9 mouse cellular contexts compared by ENCODE assay signal in genomic region chr6:128764598-128764997, GRCm38 (mm10). TPM values are rescaled to one million over a fixed set of nuclear protein-coding genes. Genes with fewer than 3 reads are reported as not detected.
A peak's percentile ranks its signal among the peaks of the same experiment; 100 is the strongest.
DNase-seq lines count a peak whose midpoint lies in the region; ATAC-seq and TF ChIP-seq lines count a peak whose summit lies in the region.
"Had no signal": no experiment of that assay in that cellular context is flagged by ENCODE, and none has a peak within 500 bp of the region (broad histone marks: within the 10 kb centered on the region; RNA-seq: fewer than 3 reads in every experiment).

No protein-coding gene starts in this region.

- ATAC-seq in kidney, embryonic 15.5 days (replicated peaks; ENCODE audit: low FRiP score): no peak
- ATAC-seq in hindbrain, embryonic 13.5 days (ENCODE audit: low FRiP score): no peak
- no peak for ATAC-seq in midbrain, embryonic 13.5 days

- H3K36me3 ChIP-seq in kidney, embryonic 15.5 days: no peaks in the 10 kb centered on the region
- H3K36me3 ChIP-seq in hindbrain, embryonic 13.5 days: no peaks in the 10 kb centered on the region
- H3K36me3 ChIP-seq in midbrain, embryonic 13.5 days: no peaks in the 10 kb centered on the region
- H3K36me3 ChIP-seq in kidney, adult 2 months (ENCODE audit: control insufficient read depth, insufficient read depth, low read length): no peaks in the 10 kb centered on the region

- 24% methylated on average over 5 of the region's 5 CpGs for WGBS in kidney, embryonic 15.5 days
- WGBS in hindbrain, embryonic 13.5 days: 18% methylated on average over 5 of the region's 5 CpGs
- WGBS in midbrain, embryonic 13.5 days: 20% methylated on average over 5 of the region's 5 CpGs
- WGBS in kidney, adult 2 months: 20% methylated on average over 5 of the region's 5 CpGs

- H3K9ac ChIP-seq in kidney, embryonic 15.5 days: 0 out of 2 replicates have a peak overlapping the region, but pooled peaks have one; percentile 21
- H3K9ac ChIP-seq in hindbrain, embryonic 13.5 days: peak overlapping the region; percentile 63
- peak overlapping the region; percentile 49; the same call in 1 of the 2 replicates for H3K9ac ChIP-seq in midbrain, embryonic 13.5 days (replicated peaks)

- peaks cover 12% of the 10 kb centered on the region for H3K4me1 ChIP-seq in kidney, embryonic 15.5 days
- peaks cover 14% of the 10 kb centered on the region for H3K4me1 ChIP-seq in hindbrain, embryonic 13.5 days (replicated peaks)
- peaks cover 15% of the 10 kb centered on the region for H3K4me1 ChIP-seq in midbrain, embryonic 13.5 days (replicated peaks)
- H3K4me1 ChIP-seq in kidney, adult 2 months (ENCODE audit: control insufficient read depth, insufficient read depth, low read length): peaks cover 4% of the 10 kb centered on the region; the same call in 1 of the 2 replicates

- peak overlapping the region; percentile 72 for H3K4me2 ChIP-seq in kidney, embryonic 15.5 days
- H3K4me2 ChIP-seq in hindbrain, embryonic 13.5 days: peak overlapping the region; percentile 46
- H3K4me2 ChIP-seq in midbrain, embryonic 13.5 days (replicated peaks): peak overlapping the region; percentile 46

- DNase-seq in kidney, postnatal 14 days: no peak
- peak; percentile 14 for DNase-seq in c-Kit-positive CD71-positive TER-119-positive erythroid progenitor cells, embryonic 14.5 days (ENCODE audit: low spot score)
- DNase-seq in layer of hippocampus, postnatal 36 days: no peak
- no peak for DNase-seq in kidney, adult 2 months
- no peak for DNase-seq in layer of hippocampus, postnatal 14 days (ENCODE audit: low spot score in 2 of 2)

- no peak overlapping the region for H3K27ac ChIP-seq in kidney, embryonic 15.5 days
- peak overlapping the region; percentile 78 for H3K27ac ChIP-seq in hindbrain, embryonic 13.5 days
- peak overlapping the region; percentile 75 for H3K27ac ChIP-seq in midbrain, embryonic 13.5 days
- H3K27ac ChIP-seq in kidney, adult 2 months (ENCODE audit: insufficient read depth, low read depth, low read length): no peak overlapping the region

- no peak for TF ChIP-seq POLR2A in kidney, adult 2 months (IDR thresholded peaks at IDR 0.05; ENCODE audit: low read depth, low read length)

- H3K9me3 ChIP-seq in kidney, embryonic 15.5 days (replicated peaks): no peaks in the 10 kb centered on the region
- H3K9me3 ChIP-seq in hindbrain, embryonic 13.5 days: no peaks in the 10 kb centered on the region
- no peaks in the 10 kb centered on the region for H3K9me3 ChIP-seq in midbrain, embryonic 13.5 days

- no peaks in the 10 kb centered on the region for H3K27me3 ChIP-seq in kidney, embryonic 15.5 days
- H3K27me3 ChIP-seq in hindbrain, embryonic 13.5 days: no peaks in the 10 kb centered on the region
- no peaks in the 10 kb centered on the region for H3K27me3 ChIP-seq in midbrain, embryonic 13.5 days
- H3K27me3 ChIP-seq in kidney, adult 2 months (replicated peaks; ENCODE audit: control insufficient read depth, insufficient read depth, low read length): no peaks in the 10 kb centered on the region

- TF ChIP-seq CTCF in kidney, adult 2 months (conservative IDR thresholded peaks at IDR 0.05; ENCODE audit: insufficient read depth, insufficient read length, low read depth, low read length): no peak

- peak overlapping the region; percentile 61 for H3K4me3 ChIP-seq in kidney, embryonic 15.5 days (replicated peaks)
- H3K4me3 ChIP-seq in hindbrain, embryonic 13.5 days: peak overlapping the region; percentile 50
- H3K4me3 ChIP-seq in midbrain, embryonic 13.5 days (replicated peaks): peak overlapping the region; percentile 59
- H3K4me3 ChIP-seq in kidney, adult 2 months (ENCODE audit: insufficient read depth, low read depth, low read length): no peak overlapping the region

RNA-seq across cellular contexts. Expression of gene Klrb1c, which starts 24.4 kb away (rescaled TPM):
- polyA plus RNA-seq in kidney, embryonic 15.5 days (2015; fragmentation: Nextera tagmentation; extraction: Ambion mirVana): 0.17 and 0.22 TPM in 2 replicates
- not detected in 2 replicates for polyA plus RNA-seq in hindbrain, embryonic 13.5 days (2015; fragmentation: Nextera tagmentation; extraction: Ambion mirVana)
- not detected in 2 replicates for polyA plus RNA-seq in midbrain, embryonic 13.5 days (2015; fragmentation: Nextera tagmentation; extraction: Ambion mirVana)
- total RNA-seq in layer of hippocampus, postnatal 36 days (2021): not detected
- polyA plus RNA-seq in kidney, adult 2 months (2012; rRNA removed): 0.15 and 0.31 TPM in 2 replicates
- total RNA-seq in layer of hippocampus, postnatal 14 days (2021): not detected

RNA-seq across cellular contexts. Expression of gene Klrb1, which starts 41.7 kb away (rescaled TPM):
- polyA plus RNA-seq in kidney, embryonic 15.5 days (2015; fragmentation: Nextera tagmentation; extraction: Ambion mirVana): not detected in 2 replicates
- 0.25 and 0.56 TPM in 2 replicates for polyA plus RNA-seq in hindbrain, embryonic 13.5 days (2015; fragmentation: Nextera tagmentation; extraction: Ambion mirVana)
- polyA plus RNA-seq in midbrain, embryonic 13.5 days (2015; fragmentation: Nextera tagmentation; extraction: Ambion mirVana): 0.20 TPM in 1 of 2 replicates, not detected in the other
- under 1 TPM; 0.46 to 0.62 TPM for total RNA-seq in layer of hippocampus, postnatal 36 days (2021)
- polyA plus RNA-seq in kidney, adult 2 months (2012; rRNA removed): not detected in 2 replicates
- 1 to 10 TPM; 2.0 to 2.9 TPM for total RNA-seq in layer of hippocampus, postnatal 14 days (2021)
- polyA plus RNA-seq: activated CD4-positive, CD25-positive, alpha-beta regulatory T cell, adult 4 months had no signal

Comparison
In these comparisons a context has a peak if more than half of its experiments do, and no peak if none do; other contexts are left out.
1. H3K27ac ChIP-seq: peak in hindbrain, embryonic 13.5 days (single experiment) and midbrain, embryonic 13.5 days (single experiment); none in kidney, embryonic 15.5 days (single experiment) and kidney, adult 2 months (single experiment).
2. Peak in every context shown above with its lines, with median percentiles within 50 percentile points of each other: H3K4me2 ChIP-seq and H3K9ac ChIP-seq.